Mouse (Mus musculus) stomach, embryonic 16.5 days (tissue): ENCODE measurements at regions not wholly inside any gene's neighbourhood (a gene's known extent, or its start where the extent isn't known, plus 50 kb on each side); places are given as distances from the start of the nearest gene placed in this dataset.

Experiments
- ATAC-seq: fragments of 200-750 bp; cut with Nextera tagmentation; 2 replicates; pipeline ENCODE4 v1.8.0; 2017; ENCODE audit warnings: moderate number of reproducible peaks, moderate TSS enrichment; ENCODE audit not compliant: insufficient read depth, low FRiP score
- H3K27ac ChIP-seq: fragments of 300-500 bp; sonication (generic); 2 replicates; pipeline ENCODE4 v1.5.1; 2014; ENCODE audit warnings: low read length
- H3K27me3 ChIP-seq: fragments of 300-500 bp; sonication (generic); 2 replicates; pipeline ENCODE4 v1.6.1; 2014; ENCODE audit warnings: low read length, control low read depth, mixed read lengths; ENCODE audit not compliant: control insufficient read depth, insufficient read depth
- H3K36me3 ChIP-seq: fragments of 300-500 bp; sonication (generic); 2 replicates; pipeline ENCODE4 v1.6.1; 2014; ENCODE audit warnings: low read length; ENCODE audit not compliant: control insufficient read depth, insufficient read depth
- H3K4me1 ChIP-seq: fragments of 300-500 bp; sonication (generic); 2 replicates; pipeline ENCODE4 v1.6.1; 2014; ENCODE audit warnings: low read length, control low read depth, mixed read lengths; ENCODE audit not compliant: control insufficient read depth, insufficient read depth
- H3K4me2 ChIP-seq: fragments of 300-500 bp; sonication (generic); 2 replicates; pipeline ENCODE4 v1.6.1; 2014; ENCODE audit warnings: low read depth, low read length, mixed read lengths
- H3K4me3 ChIP-seq: fragments of 300-500 bp; sonication (generic); replicated peaks from 2 replicates; pipeline ENCODE4 v1.5.1; 2014; ENCODE audit warnings: mild to moderate bottlenecking, low read length
- H3K9ac ChIP-seq: fragments of 300-500 bp; sonication (generic); 2 replicates; pipeline ENCODE4 v1.6.1; 2014; ENCODE audit warnings: low read length
- H3K9me3 ChIP-seq: fragments of 300-500 bp; sonication (generic); replicated peaks from 2 replicates; pipeline ENCODE4 v1.6.1; 2016; ENCODE audit warnings: low read length, control low read depth; ENCODE audit not compliant: control insufficient read depth
- WGBS: fragments of 180-500 bp; shearing (Covaris S2); extraction: QIAGEN DNeasy Blood & Tissue Kit; methylation state at CpG from one replicate; pipeline ENCODE4 v1.1.7; 2014; 5-methylcytosine and 5-hydroxymethylcytosine counted together

GRCm38 (mm10) chr6:51211418-51211817, 221.1 kb upstream of the Nfe2l3 start:
- no peaks in the 10 kb centered on the region for H3K9me3 ChIP-seq
- ATAC-seq, result no peak
- H3K27me3 ChIP-seq, result peaks cover 4% of the 10 kb centered on the region
- no peak overlapping the region for H3K27ac ChIP-seq
- no peaks in the 10 kb centered on the region for H3K36me3 ChIP-seq
- no peak overlapping the region for H3K9ac ChIP-seq
- no peak overlapping the region for H3K4me3 ChIP-seq
- no peak overlapping the region; the same call in 1 of the 2 replicates for H3K4me2 ChIP-seq
- peaks cover 7% of the 10 kb centered on the region for H3K4me1 ChIP-seq
- 13% methylated on average over 7 of the region's 7 CpGs for WGBS

- Histone ChIP-seq H3K4me2 (no peak overlapping the region), H3K27ac (no peak overlapping the region), H3K9ac (no peak overlapping the region), H3K9me3 (no peaks in the 10 kb centered on the region), H3K4me1 (peaks cover 7% of the 10 kb centered on the region), H3K27me3 (peaks cover under 1% of the 10 kb centered on the region; the same call in 1 of the 2 replicates), H3K4me3 (no peak overlapping the region), H3K36me3 (no peaks in the 10 kb centered on the region)
- 88% methylated on average over 8 of the region's 8 CpGs for WGBS
- ATAC-seq, result no peak
Measured at GRCm38 (mm10) chr6:51212216-51212615, 220.3 kb upstream of the Nfe2l3 start.

- no peaks in the 10 kb centered on the region for H3K36me3 ChIP-seq
- no peak overlapping the region for H3K9ac ChIP-seq
- no peaks in the 10 kb centered on the region for H3K27me3 ChIP-seq
- H3K4me3 ChIP-seq, result no peak overlapping the region
- WGBS, result 76% methylated on average over 10 of the region's 10 CpGs
- H3K4me2 ChIP-seq, result no peak overlapping the region
- H3K27ac ChIP-seq, result no peak overlapping the region
- H3K4me1 ChIP-seq, result peaks cover 3% of the 10 kb centered on the region; the same call in 1 of the 2 replicates
- no peak for ATAC-seq
- H3K9me3 ChIP-seq, result no peaks in the 10 kb centered on the region
Measured at GRCm38 (mm10) chr6:51215371-51215770, 217.1 kb upstream of the Nfe2l3 start.

GRCm38 (mm10) chr6:51216472-51216871, 216.0 kb upstream of the Nfe2l3 start:
- Histone ChIP-seq H3K27me3 (no peaks in the 10 kb centered on the region), H3K36me3 (no peaks in the 10 kb centered on the region), H3K27ac (no peak overlapping the region), H3K4me2 (no peak overlapping the region), H3K4me1 (peaks cover 6% of the 10 kb centered on the region; the same call in 1 of the 2 replicates), H3K4me3 (no peak overlapping the region), H3K9me3 (no peaks in the 10 kb centered on the region), H3K9ac (no peak overlapping the region)
- WGBS, result 39% methylated on average over 8 of the region's 8 CpGs
- no peak for ATAC-seq

GRCm38 (mm10) chr6:51219691-51220090, 212.8 kb upstream of the Nfe2l3 start:
- Histone ChIP-seq H3K4me2 (no peak overlapping the region), H3K4me1 (peaks cover 6% of the 10 kb centered on the region; the same call in 1 of the 2 replicates), H3K27me3 (no peaks in the 10 kb centered on the region), H3K9me3 (no peaks in the 10 kb centered on the region), H3K9ac (no peak overlapping the region), H3K36me3 (no peaks in the 10 kb centered on the region), H3K4me3 (no peak overlapping the region), H3K27ac (no peak overlapping the region)
- no peak for ATAC-seq
- 86% methylated on average over 12 of the region's 12 CpGs for WGBS

GRCm38 (mm10) chr6:51220778-51221177, 211.7 kb upstream of the Nfe2l3 start:
- Histone ChIP-seq H3K4me3 (no peak overlapping the region), H3K9me3 (no peaks in the 10 kb centered on the region), H3K36me3 (no peaks in the 10 kb centered on the region), H3K27me3 (no peaks in the 10 kb centered on the region), H3K4me2 (no peak overlapping the region), H3K9ac (no peak overlapping the region), H3K4me1 (peaks cover 3% of the 10 kb centered on the region; the same call in 1 of the 2 replicates), H3K27ac (no peak overlapping the region)
- ATAC-seq, result no peak
- 41% methylated on average over 4 of the region's 4 CpGs for WGBS

GRCm38 (mm10) chr6:51236077-51236740, 196.3 kb upstream of the Nfe2l3 start:
- H3K27ac ChIP-seq, result no peak overlapping the region
- H3K9me3 ChIP-seq, result no peaks in the 10 kb centered on the region
- H3K36me3 ChIP-seq, result no peaks in the 10 kb centered on the region
- H3K4me1 ChIP-seq, result no peaks in the 10 kb centered on the region
- H3K4me2 ChIP-seq, result no peak overlapping the region
- no peak for ATAC-seq
- H3K4me3 ChIP-seq, result no peak overlapping the region
- 57% methylated on average over 11 of the region's 11 CpGs for WGBS
- no peak overlapping the region for H3K9ac ChIP-seq
- no peaks in the 10 kb centered on the region for H3K27me3 ChIP-seq

GRCm38 (mm10) chr6:51240039-51240438, 192.4 kb upstream of the Nfe2l3 start:
- Histone ChIP-seq H3K4me2 (no peak overlapping the region), H3K27ac (no peak overlapping the region), H3K9me3 (0 out of 2 replicates have a peak, but pooled peaks cover 3% of the 10 kb centered on the region), H3K9ac (no peak overlapping the region), H3K4me3 (no peak overlapping the region), H3K4me1 (no peaks in the 10 kb centered on the region), H3K27me3 (no peaks in the 10 kb centered on the region), H3K36me3 (no peaks in the 10 kb centered on the region)
- no peak for ATAC-seq
- 91% methylated on average over 3 of the region's 3 CpGs for WGBS

- ATAC-seq, result no peak
- Histone ChIP-seq H3K9me3 (no peaks in the 10 kb centered on the region), H3K9ac (no peak overlapping the region), H3K4me1 (no peaks in the 10 kb centered on the region), H3K36me3 (no peaks in the 10 kb centered on the region), H3K27me3 (no peaks in the 10 kb centered on the region), H3K4me2 (no peak overlapping the region), H3K4me3 (no peak overlapping the region), H3K27ac (no peak overlapping the region)
Measured at GRCm38 (mm10) chr6:51250233-51250632, 182.2 kb upstream of the Nfe2l3 start.
